9 mouse cellular contexts compared by ENCODE assay signal in genomic region chr2:29629311-29629710, GRCm38 (mm10). TPM values are rescaled to one million over a fixed set of nuclear protein-coding genes. Genes with fewer than 3 reads are reported as not detected.
DNase-seq lines count a peak whose midpoint lies in the region; ATAC-seq and TF ChIP-seq lines count a peak whose summit lies in the region.
"Had no signal": no experiment of that assay in that cellular context is flagged by ENCODE, and none has a peak within 500 bp of the region (broad histone marks: within the 10 kb centered on the region; RNA-seq: fewer than 3 reads in every experiment).

No protein-coding gene starts in this region.

- H3K27me3 ChIP-seq in midbrain, embryonic 11.5 days (ENCODE audit: control insufficient read depth, insufficient read depth, low read length): no peaks in the 10 kb centered on the region
- H3K27me3 ChIP-seq in midbrain, embryonic 16.5 days (ENCODE audit: control insufficient read depth, insufficient read depth, low read depth, low read length): no peaks in the 10 kb centered on the region
- no peaks in the 10 kb centered on the region for H3K27me3 ChIP-seq in liver, postnatal 0 days (ENCODE audit: insufficient read depth, low read length)
- no peaks in the 10 kb centered on the region for H3K27me3 ChIP-seq in intestine, embryonic 15.5 days (replicated peaks)

- peak; percentile 14 for DNase-seq in midbrain, embryonic 11.5 days (ENCODE audit: low spot score, missing footprints)
- peak; percentile 95 for DNase-seq in ZHBTc4 (ENCODE audit: low read depth, low spot score)
- no peak for DNase-seq in liver, postnatal 0 days
- DNase-seq in ovary, postnatal 14 days (ENCODE audit: low spot score): no peak
- DNase-seq: cerebellum, adult 18-20 months; lung, embryonic 14.5 days had no signal

- no peaks in the 10 kb centered on the region for H3K36me3 ChIP-seq in midbrain, embryonic 11.5 days (ENCODE audit: control insufficient read depth, insufficient read depth, low read length)
- H3K36me3 ChIP-seq in midbrain, embryonic 16.5 days (ENCODE audit: control insufficient read depth, insufficient read depth, low read length): no peaks in the 10 kb centered on the region
- H3K36me3 ChIP-seq in liver, postnatal 0 days (replicated peaks; ENCODE audit: insufficient read depth, low read length): no peaks in the 10 kb centered on the region
- H3K36me3 ChIP-seq in intestine, embryonic 15.5 days: 0 out of 2 replicates have a peak, but pooled peaks cover 4% of the 10 kb centered on the region

- no peak overlapping the region for H3K4me2 ChIP-seq in midbrain, embryonic 11.5 days
- no peak overlapping the region for H3K4me2 ChIP-seq in midbrain, embryonic 16.5 days (ENCODE audit: low read length)
- H3K4me2 ChIP-seq in liver, postnatal 0 days (ENCODE audit: low read depth, low read length): no peak overlapping the region
- H3K4me2 ChIP-seq in intestine, embryonic 15.5 days (replicated peaks): no peak overlapping the region
- H3K4me2 ChIP-seq: lung, embryonic 14.5 days had no signal

- H3K4me3 ChIP-seq in midbrain, embryonic 11.5 days (ENCODE audit: low read depth, low read length): no peak overlapping the region
- H3K4me3 ChIP-seq in midbrain, embryonic 16.5 days (ENCODE audit: low read depth, low read length): no peak overlapping the region
- no peak overlapping the region for H3K4me3 ChIP-seq in liver, postnatal 0 days (ENCODE audit: low read depth, low read length)
- H3K4me3 ChIP-seq in intestine, embryonic 15.5 days (replicated peaks): no peak overlapping the region

- H3K9ac ChIP-seq in midbrain, embryonic 11.5 days (ENCODE audit: low read length): no peak overlapping the region
- no peak overlapping the region for H3K9ac ChIP-seq in midbrain, embryonic 16.5 days (ENCODE audit: low read depth, low read length)
- H3K9ac ChIP-seq in liver, postnatal 0 days (replicated peaks): no peak overlapping the region
- H3K9ac ChIP-seq in intestine, embryonic 15.5 days: no peak overlapping the region
- H3K9ac ChIP-seq: lung, embryonic 14.5 days had no signal

- TF ChIP-seq CTCF in liver, postnatal 0 days (IDR thresholded peaks at IDR 0.05; ENCODE audit: low read depth): no peak

- H3K4me1 ChIP-seq in midbrain, embryonic 11.5 days (ENCODE audit: control insufficient read depth, insufficient read depth, low read length): no peaks in the 10 kb centered on the region; the same call in 1 of the 2 replicates
- H3K4me1 ChIP-seq in midbrain, embryonic 16.5 days (ENCODE audit: control insufficient read depth, insufficient read depth, low read length): peaks cover 5% of the 10 kb centered on the region; the same call in 1 of the 2 replicates
- H3K4me1 ChIP-seq in liver, postnatal 0 days (ENCODE audit: insufficient read depth): peaks cover 73% of the 10 kb centered on the region
- peaks cover 30% of the 10 kb centered on the region for H3K4me1 ChIP-seq in intestine, embryonic 15.5 days (replicated peaks)

- H3K9me3 ChIP-seq in midbrain, embryonic 11.5 days (ENCODE audit: control insufficient read depth, low read length): no peaks in the 10 kb centered on the region
- H3K9me3 ChIP-seq in midbrain, embryonic 16.5 days (replicated peaks; ENCODE audit: control insufficient read depth, low read length, poor library complexity, severe bottlenecking): no peaks in the 10 kb centered on the region
- no peaks in the 10 kb centered on the region for H3K9me3 ChIP-seq in liver, postnatal 0 days (ENCODE audit: low read length)
- no peaks in the 10 kb centered on the region for H3K9me3 ChIP-seq in intestine, embryonic 15.5 days

- ATAC-seq in midbrain, embryonic 11.5 days (ENCODE audit: low FRiP score): no peak
- ATAC-seq in midbrain, embryonic 16.5 days: no peak
- ATAC-seq in CD4-positive, CD25-positive, alpha-beta regulatory T cell, adult 4 months: peak; percentile 47
- ATAC-seq in liver, postnatal 0 days: no peak
- ATAC-seq in intestine, embryonic 15.5 days: no peak

- 79% methylated on average over 2 of the region's 2 CpGs for WGBS in midbrain, embryonic 11.5 days
- 72% methylated on average over 2 of the region's 2 CpGs for WGBS in midbrain, embryonic 16.5 days
- 66% methylated on average over 2 of the region's 2 CpGs for WGBS in liver, postnatal 0 days (ENCODE audit: insufficient replicate concordance)
- 75% methylated on average over 2 of the region's 2 CpGs for WGBS in intestine, embryonic 15.5 days

- TF ChIP-seq EP300 in liver, postnatal 0 days (IDR thresholded peaks at IDR 0.05; ENCODE audit: low read depth): no peak

- no peak overlapping the region for H3K27ac ChIP-seq in midbrain, embryonic 11.5 days (ENCODE audit: low read depth, low read length)
- no peak overlapping the region for H3K27ac ChIP-seq in midbrain, embryonic 16.5 days (ENCODE audit: low read length)
- 0 out of 2 replicates have a peak overlapping the region, but pooled peaks have one; percentile 4 for H3K27ac ChIP-seq in liver, postnatal 0 days (ENCODE audit: low read depth)
- no peak overlapping the region for H3K27ac ChIP-seq in intestine, embryonic 15.5 days

RNA-seq across cellular contexts. Expression of gene Rapgef1, which starts 9.8 kb away (rescaled TPM):
- 12.4 and 15.6 TPM in 2 replicates for polyA plus RNA-seq in midbrain, embryonic 11.5 days (2014; fragmentation: Nextera tagmentation; extraction: Ambion mirVana)
- polyA plus RNA-seq in midbrain, embryonic 16.5 days (2015; fragmentation: Nextera tagmentation; extraction: Ambion mirVana): 18.1 and 18.7 TPM in 2 replicates
- polyA plus RNA-seq in CD4-positive, CD25-positive, alpha-beta regulatory T cell, adult 4 months (2017; shearing (Covaris generic)): 10 to 100 TPM; 28.7 to 35.9 TPM
- 4.8 and 5.1 TPM in 2 replicates for polyA plus RNA-seq in liver, postnatal 0 days (2015; fragmentation: Nextera tagmentation; extraction: Ambion mirVana)
- 11.8 and 12.3 TPM in 2 replicates for polyA plus RNA-seq in intestine, embryonic 15.5 days (2015; fragmentation: Nextera tagmentation; extraction: Ambion mirVana)

Comparison
In these comparisons a context has a peak if more than half of its experiments do, and no peak if none do; other contexts are left out.
1. DNase-seq: peak in midbrain, embryonic 11.5 days (single experiment) and ZHBTc4 (single experiment); none in liver, postnatal 0 days (single experiment) and ovary, postnatal 14 days (single experiment).